Mouse (Mus musculus) lung, postnatal 0 days (tissue): ENCODE results near the gene Vmn1r44. TPM values are rescaled to one million over a fixed set of nuclear protein-coding genes. Genes with fewer than 3 reads are reported as not detected.
"Not testable (repeated sequence)": the region's sequence is repeated elsewhere in the genome, so short reads cannot be mapped to it uniquely, and the experiment has no call there.

ENCODE experiments used
- ATAC-seq: fragments of 200-750 bp; cut with Nextera tagmentation; 2 replicates; pipeline ENCODE4 v1.8.0; 2017; ENCODE audit warnings: moderate library complexity
- DNase-seq: peaks from one replicate; pipeline ENCODE4 v3.0.0-alpha.2; 2016; ENCODE audit warnings: low spot score
- H3K27ac ChIP-seq: fragments of 300-500 bp; sonication (generic); 2 replicates; pipeline ENCODE4 v1.5.1; 2014; ENCODE audit warnings: antibody characterized with exemption, mild to moderate bottlenecking, low read length, mixed read lengths
- H3K27me3 ChIP-seq: fragments of 300-500 bp; sonication (generic); replicated peaks from 2 replicates; pipeline ENCODE4 v1.6.1; 2014; ENCODE audit warnings: low read length, mixed read lengths; ENCODE audit not compliant: insufficient read depth
- H3K36me3 ChIP-seq: fragments of 300-500 bp; sonication (generic); 2 replicates; pipeline ENCODE4 v1.6.1; 2014; ENCODE audit warnings: low read length, mixed read lengths; ENCODE audit not compliant: insufficient read depth
- H3K4me1 ChIP-seq: fragments of 300-500 bp; sonication (generic); 2 replicates; pipeline ENCODE4 v1.6.1; 2014; ENCODE audit warnings: antibody characterized with exemption, low read depth, low read length, mixed read lengths; ENCODE audit not compliant: insufficient read depth
- H3K4me2 ChIP-seq: fragments of 300-500 bp; sonication (generic); replicated peaks from 2 replicates; pipeline ENCODE4 v1.6.1; 2014; ENCODE audit warnings: low read depth, mild to moderate bottlenecking, low read length, moderate library complexity, mixed read lengths
- H3K4me3 ChIP-seq: fragments of 300-500 bp; sonication (generic); 2 replicates; pipeline ENCODE4 v1.5.1; 2014; ENCODE audit warnings: low read depth, low read length
- H3K9ac ChIP-seq: fragments of 300-500 bp; sonication (generic); replicated peaks from 2 replicates; pipeline ENCODE4 v1.6.1; 2014; ENCODE audit warnings: low read depth, mild to moderate bottlenecking
- H3K9me3 ChIP-seq: fragments of 300-500 bp; sonication (generic); 2 replicates; pipeline ENCODE4 v1.6.1; 2016; ENCODE audit warnings: low read length, mixed read lengths
- CTCF ChIP-seq: IDR thresholded peaks from 2 replicates; pipeline ENCODE4 v1.5.1; 2016; ENCODE audit warnings: antibody characterized with exemption, mild to moderate bottlenecking
- EP300 ChIP-seq: IDR thresholded peaks from 2 replicates; pipeline ENCODE4 v1.6.1; 2016; ENCODE audit warnings: antibody characterized with exemption, mild to moderate bottlenecking, control low read depth
- WGBS: fragments of 180-500 bp; shearing (Covaris S2); extraction: QIAGEN DNeasy Blood & Tissue Kit; methylation state at CpG from one replicate; pipeline ENCODE4 v1.1.7; 2014; 5-methylcytosine and 5-hydroxymethylcytosine counted together
- polyA plus RNA-seq: library from polyadenylated mRNA; unstranded; fragments of >200 nt; fragmentation: Nextera tagmentation; extraction: Ambion mirVana; gene quantifications from 2 replicates; pipeline ENCODE4 v1.2.1, GENCODE M21; 2015

Vmn1r44 gene
- polyA plus RNA-seq, 1 experiment from 2014 or later: not detected

DNA sequence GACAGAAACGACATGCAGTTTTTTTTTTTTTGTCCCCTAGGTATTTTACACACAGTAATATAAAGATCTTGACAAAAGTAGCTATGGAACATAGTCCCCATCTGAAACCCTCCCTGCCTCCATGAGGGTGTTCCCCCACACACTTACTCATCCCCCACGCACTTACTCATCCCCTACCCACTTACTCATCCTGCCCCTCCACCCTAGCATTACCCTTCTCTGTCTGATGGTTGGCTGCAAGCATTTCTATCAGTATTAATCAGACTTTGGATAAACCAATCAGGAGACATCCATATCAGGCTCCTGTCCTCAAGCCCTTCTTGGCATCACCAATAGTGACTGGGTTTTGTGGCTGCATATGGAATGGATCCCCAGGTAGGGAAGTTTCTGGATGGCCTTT is 6.5 kb upstream of the Vmn1r44 start:
- DNase-seq: no peak
- Histone ChIP-seq H3K4me1 (no peaks in the 10 kb centered on the region), H3K27ac (no peak overlapping the region), H3K36me3 (no peaks in the 10 kb centered on the region), H3K4me3 (no peak overlapping the region), H3K4me2 (no peak overlapping the region), H3K27me3 (no peaks in the 10 kb centered on the region), H3K9ac (no peak overlapping the region), H3K9me3 (no peaks in the 10 kb centered on the region)
- 67% methylated on average over 2 of the region's 2 CpGs for WGBS
- no peak for ATAC-seq
- TF ChIP-seq CTCF: no peak
- TF ChIP-seq EP300: no peak

DNA sequence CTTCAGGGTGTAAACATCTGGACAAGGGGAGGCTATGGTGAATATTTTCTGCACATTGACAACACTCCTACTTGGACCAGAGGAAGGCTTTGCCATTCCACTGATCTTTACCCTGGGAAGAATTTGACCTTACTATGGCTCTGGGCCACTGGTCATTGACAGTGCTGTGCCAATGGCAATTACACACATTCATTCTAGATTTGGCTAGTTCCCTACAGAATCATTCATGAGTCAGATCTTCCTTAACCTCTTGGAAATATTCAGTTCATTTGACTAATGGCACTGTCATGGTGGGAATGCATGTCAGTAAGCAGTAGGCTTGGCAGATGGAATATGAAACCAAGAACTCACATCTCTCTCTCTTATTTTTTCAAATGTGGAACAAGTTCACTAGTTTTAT is 2.6 kb upstream of the Vmn1r44 start:
- TF ChIP-seq EP300 (no peak), CTCF (no peak)
- H3K4me3 ChIP-seq: no peak overlapping the region
- ATAC-seq: no peak
- H3K4me2 ChIP-seq: no peak overlapping the region
- H3K27me3 ChIP-seq: no peaks in the 10 kb centered on the region
- no peaks in the 10 kb centered on the region for H3K4me1 ChIP-seq
- DNase-seq: no peak
- H3K27ac ChIP-seq: no peak overlapping the region
- no peak overlapping the region for H3K9ac ChIP-seq
- H3K9me3 ChIP-seq: no peaks in the 10 kb centered on the region
- H3K36me3 ChIP-seq: no peaks in the 10 kb centered on the region

DNA sequence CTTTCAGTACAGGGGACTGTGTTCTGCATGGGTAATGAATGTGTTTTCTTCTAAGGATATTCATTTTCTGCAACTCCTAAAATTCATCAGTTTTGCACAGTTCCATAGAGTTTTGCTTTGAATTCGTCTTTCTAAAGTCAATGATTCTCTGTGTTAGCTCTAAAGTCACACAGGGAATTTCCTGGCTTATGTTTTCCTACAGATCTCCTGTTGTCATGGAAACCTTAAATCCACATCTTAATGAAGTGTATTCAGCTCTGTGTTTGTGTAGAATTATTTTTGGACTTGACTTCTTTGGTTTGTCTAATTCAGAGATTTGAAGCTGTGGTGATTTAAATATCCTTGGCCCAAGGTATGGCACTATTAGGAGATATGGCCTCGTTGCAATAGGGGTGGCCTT is 352 bp downstream of the Vmn1r44 start:
- no peak overlapping the region for H3K27ac ChIP-seq
- H3K4me2 ChIP-seq: no peak overlapping the region
- WGBS: 37% methylated on average over 2 of the region's 2 CpGs
- no peaks in the 10 kb centered on the region for H3K9me3 ChIP-seq
- no peak overlapping the region for H3K9ac ChIP-seq
- DNase-seq (no peak), ATAC-seq (no peak)
- H3K27me3 ChIP-seq: no peaks in the 10 kb centered on the region
- H3K4me3 ChIP-seq: no peak overlapping the region
- H3K36me3 ChIP-seq: no peaks in the 10 kb centered on the region
- TF ChIP-seq CTCF (no peak), EP300 (no peak)
- H3K4me1 ChIP-seq: no peaks in the 10 kb centered on the region

DNA sequence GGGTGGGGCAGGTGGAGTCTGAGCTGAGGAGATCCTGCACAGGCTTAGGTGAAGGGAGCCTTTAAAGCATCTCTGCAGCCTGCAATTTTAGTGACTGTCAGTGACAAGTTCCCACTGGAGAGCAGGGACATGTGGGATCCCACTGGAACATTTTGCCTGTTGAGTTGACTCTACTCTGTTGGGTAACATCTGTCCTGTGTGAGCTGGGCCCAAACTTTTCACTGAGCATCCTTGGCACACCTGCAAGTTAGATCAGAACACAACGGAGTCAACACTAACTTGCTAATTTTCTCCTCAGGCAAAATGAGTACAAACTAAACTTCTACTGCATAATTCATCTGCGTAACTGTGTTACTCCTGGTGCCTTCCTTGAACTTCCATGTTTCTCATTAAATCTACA is 57.0 kb downstream of the Vmn1r44 start, which contains the start of gene Vmn1r45:
Vmn1r45 (minus strand) TSS at position 101 of the 400 bp plus-strand sequence.
- not testable (repeated sequence) for H3K4me3 ChIP-seq, H3K9ac ChIP-seq, H3K27me3 ChIP-seq, H3K27ac ChIP-seq, H3K4me2 ChIP-seq, H3K36me3 ChIP-seq, ATAC-seq, H3K4me1 ChIP-seq, H3K9me3 ChIP-seq, DNase-seq
- WGBS: 94% methylated on average over 2 of the region's 2 CpGs

DNA sequence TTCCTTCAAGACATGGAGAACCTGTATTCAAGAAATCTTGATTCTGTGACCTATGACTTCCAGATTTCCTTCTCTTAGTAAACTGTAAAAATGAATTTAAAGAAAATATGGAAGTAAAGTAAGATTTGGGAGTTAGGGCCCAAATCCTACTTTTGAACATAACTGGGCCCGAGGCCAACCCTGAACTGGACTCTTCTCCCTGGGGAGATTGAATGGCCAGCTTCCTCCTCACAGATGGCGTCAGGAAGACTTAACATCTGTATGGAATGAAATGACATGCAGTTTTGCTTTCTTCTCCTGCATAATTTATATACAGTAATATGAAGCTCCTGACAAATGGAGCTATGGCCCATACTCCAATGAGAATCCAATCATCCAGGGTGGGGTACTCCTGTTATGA is 57.5 kb downstream of the Vmn1r44 start:
- TF ChIP-seq EP300: no peak
- Histone ChIP-seq H3K9me3 (no peaks in the 10 kb centered on the region), H3K27ac (no peak overlapping the region), H3K4me1 (no peaks in the 10 kb centered on the region), H3K4me3 (no peak overlapping the region), H3K36me3 (no peaks in the 10 kb centered on the region), H3K4me2 (no peak overlapping the region), H3K9ac (no peak overlapping the region), H3K27me3 (no peaks in the 10 kb centered on the region)
- ATAC-seq (no peak), DNase-seq (no peak)
- 84% methylated on average over 2 of the region's 2 CpGs for WGBS

Other genes with a start within 250 kb of the Vmn1r44 start
- gene Txnrd3, start 239.7 kb upstream of the Vmn1r44 start, polyA plus RNA-seq: 20.6 and 26.3 TPM in 2 replicates
- not detected in 2 replicates for gene Vmn1r40, start 176.1 kb upstream of the Vmn1r44 start, polyA plus RNA-seq
- gene Vmn1r41, start 142.9 kb upstream of the Vmn1r44 start, polyA plus RNA-seq: not detected in 2 replicates
- not detected in 2 replicates for gene Vmn1r42, start 7.2 kb upstream of the Vmn1r44 start, polyA plus RNA-seq
- gene Vmn1r43, start 7.2 kb upstream of the Vmn1r44 start, polyA plus RNA-seq: 0.01 and 0.02 TPM in 2 replicates
- gene Vmn1r45, start 56.9 kb downstream of the Vmn1r44 start, polyA plus RNA-seq: not detected in 2 replicates
- gene Vmn1r46, start 85.7 kb downstream of the Vmn1r44 start, polyA plus RNA-seq: not detected in 2 replicates
- not detected in 2 replicates for gene Vmn1r47, start 132.5 kb downstream of the Vmn1r44 start, polyA plus RNA-seq
- not detected in 2 replicates for gene Vmn1r48, start 153.2 kb downstream of the Vmn1r44 start, polyA plus RNA-seq
- not detected in 2 replicates for gene Vmn1r49, start 194.8 kb downstream of the Vmn1r44 start, polyA plus RNA-seq
- gene Vmn1r50, start 217.8 kb downstream of the Vmn1r44 start, polyA plus RNA-seq: not detected in 2 replicates
- gene Vmn1r51, start 238.9 kb downstream of the Vmn1r44 start, polyA plus RNA-seq: not detected in 2 replicates